Mouse (Mus musculus) liver, postnatal 0 days (tissue): ENCODE data around the gene Gm6408.
"Not testable (repeated sequence)": the region's sequence is repeated elsewhere in the genome, so short reads cannot be mapped to it uniquely, and the experiment has no call there.

Experiments
- CTCF ChIP-seq: sonication (generic); IDR thresholded peaks from 2 replicates; pipeline ENCODE4 v1.5.1; 2016; ENCODE audit warnings: antibody characterized with exemption, low read depth
- EP300 ChIP-seq: IDR thresholded peaks from 2 replicates; pipeline ENCODE4 v1.6.1; 2016; ENCODE audit warnings: antibody characterized with exemption, low read depth, mild to moderate bottlenecking

GRCm38 (mm10) chr5:146502099-146502498 is 20.3 kb downstream of the Gm6408 start, which contains the start of gene 4930449I24Rik:
- not testable (repeated sequence) for TF ChIP-seq CTCF, EP300
